Comparison of ENCODE assay signal across 8 mouse cellular contexts in genomic region chr4:140249011-140249744, GRCm38 (mm10). TPM values are rescaled to one million over a fixed set of nuclear protein-coding genes. Genes with fewer than 3 reads are reported as not detected.
A peak's percentile ranks its signal among the peaks of the same experiment; 100 is the strongest.
DNase-seq lines count a peak whose midpoint lies in the region; ATAC-seq lines count a peak whose summit lies in the region.

No protein-coding gene starts in this region.

- no peaks in the 10 kb centered on the region for H3K9me3 ChIP-seq in limb, embryonic 10.5 days (replicated peaks)
- H3K9me3 ChIP-seq in midbrain, embryonic 15.5 days, result no peaks in the 10 kb centered on the region

- ATAC-seq in midbrain, embryonic 15.5 days (replicated peaks), result no peak

- H3K36me3 ChIP-seq in limb, embryonic 10.5 days, result no peaks in the 10 kb centered on the region
- no peaks in the 10 kb centered on the region for H3K36me3 ChIP-seq in midbrain, embryonic 15.5 days (replicated peaks)

- H3K4me1 ChIP-seq in limb, embryonic 10.5 days, result peaks cover 25% of the 10 kb centered on the region
- peaks cover 41% of the 10 kb centered on the region for H3K4me1 ChIP-seq in midbrain, embryonic 15.5 days

- H3K27me3 ChIP-seq in limb, embryonic 10.5 days (ENCODE audit: low read depth, poor library complexity, severe bottlenecking), result peaks cover 71% of the 10 kb centered on the region
- peaks cover 28% of the 10 kb centered on the region for H3K27me3 ChIP-seq in midbrain, embryonic 15.5 days (replicated peaks)

- peak; percentile 19 to 62 for DNase-seq in adrenal gland, adult (ENCODE audit: inconsistent age in 2 of 2, low spot score in 1 of 2)
- no peak for DNase-seq in adrenal gland, postnatal 4 days (ENCODE audit: low spot score in 2 of 2)
- DNase-seq in 3T3-L1 (ENCODE audit: low read depth, low spot score), result peak; percentile 28
- DNase-seq in cerebellum, postnatal 10 days, result peak; percentile 88 to 89
- peak; percentile 20 to 51 for DNase-seq in heart, postnatal 14 days
- DNase-seq in limb, embryonic 10.5 days (ENCODE audit: low spot score), result peak; percentile 65
- DNase-seq in thymus, postnatal 0 days (ENCODE audit: low spot score), result no peak

- no peak overlapping the region for H3K9ac ChIP-seq in midbrain, embryonic 15.5 days

- intact Hi-C loops in heart, postnatal 14 days (cut with DNase I), result loop anchor here (2.0 kb wide), 1 partner anchor 376 kb away; no protein-coding TSS in a partner anchor

- 7% methylated on average over 22 of the region's 22 CpGs for WGBS in limb, embryonic 10.5 days
- WGBS in midbrain, embryonic 15.5 days, result 4% methylated on average over 22 of the region's 22 CpGs

- H3K27ac ChIP-seq in limb, embryonic 10.5 days, result no peak overlapping the region
- H3K27ac ChIP-seq in midbrain, embryonic 15.5 days, result no peak overlapping the region

- peak overlapping the region; percentile 11; the same call in 1 of the 2 replicates for H3K4me2 ChIP-seq in midbrain, embryonic 15.5 days

- no peak overlapping the region for H3K4me3 ChIP-seq in limb, embryonic 10.5 days
- H3K4me3 ChIP-seq in midbrain, embryonic 15.5 days, result no peak overlapping the region

RNA-seq across cellular contexts. Expression of gene Igsf21, which starts 2.6 kb away (rescaled TPM):
- 1 to 10 TPM; 4.5 to 5.9 TPM for total RNA-seq in adrenal gland, postnatal 4 days (2021)
- under 1 TPM in 1 of 2 experiments, not detected in 1; 0.31 TPM for total RNA-seq in heart, postnatal 14 days (2021)
- polyA plus RNA-seq in limb, embryonic 10.5 days (2016; fragmentation: Nextera tagmentation; extraction: Ambion mirVana), result 0.11 and 0.48 TPM in 2 replicates
- 93.1 and 96.3 TPM in 2 replicates for polyA plus RNA-seq in midbrain, embryonic 15.5 days (2015; fragmentation: Nextera tagmentation; extraction: Ambion mirVana)
- polyA plus RNA-seq in thymus, postnatal 0 days (2015; fragmentation: Nextera tagmentation; extraction: Ambion mirVana), result 0.39 and 0.50 TPM in 2 replicates

Comparison
In these comparisons a context has a peak if more than half of its experiments do, and no peak if none do; other contexts are left out.
1. DNase-seq: peak in adrenal gland, adult (2 of 2), 3T3-L1 (single experiment), cerebellum, postnatal 10 days (2 of 2), heart, postnatal 14 days (2 of 2) and limb, embryonic 10.5 days (single experiment); none in adrenal gland, postnatal 4 days (0 of 2) and thymus, postnatal 0 days (single experiment).
2. RNA of gene Igsf21, which starts 2.6 kb away (polyA plus RNA-seq): 93.1 to 96.3 TPM in midbrain, embryonic 15.5 days; 0.39 to 0.50 TPM in thymus, postnatal 0 days and 0.11 to 0.48 TPM in limb, embryonic 10.5 days; every median in the first group is over 10 times any median in the second.